Mouse (Mus musculus) skeletal muscle tissue, adult 2 months (tissue): ENCODE measurements around the gene Olfr652.

Experiments used
- DNase-seq: peaks from one replicate; pipeline ENCODE4 v3.0.0-alpha.2; 2012; ENCODE audit warnings: low read depth, low spot score

Olfr652 gene

GRCm38 (mm10) chr7:104560601-104561000 lies at the start of gene Olfr652:
Gene Olfr652, plus strand, starts transcription at chr7:104560901.
- no peak for DNase-seq

DNA sequence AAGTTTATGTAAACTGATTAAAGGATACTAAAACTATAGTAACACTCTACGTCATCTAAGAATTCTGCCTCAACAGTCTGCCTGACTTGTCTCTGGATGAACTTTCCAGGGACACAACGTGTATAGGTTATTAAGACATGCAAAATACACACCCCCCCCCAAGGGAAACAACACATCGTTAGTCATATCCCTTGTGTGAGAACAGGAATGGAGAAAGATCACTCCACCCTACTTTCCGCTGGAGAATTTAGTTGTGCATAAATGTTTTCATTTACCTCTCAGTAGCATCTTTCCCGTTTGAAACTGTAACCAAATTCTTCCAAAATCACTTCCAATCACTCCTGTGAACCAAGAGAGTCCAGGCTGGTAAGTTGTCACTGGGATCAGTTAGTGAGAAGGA lies 10.9 kb upstream of the Olfr652 start, which contains the start of gene Olfr651:
TSS of gene Olfr651 (plus strand) at position 301 of the 400 bp plus-strand sequence.
- DNase-seq: peak; percentile 13

DNA sequence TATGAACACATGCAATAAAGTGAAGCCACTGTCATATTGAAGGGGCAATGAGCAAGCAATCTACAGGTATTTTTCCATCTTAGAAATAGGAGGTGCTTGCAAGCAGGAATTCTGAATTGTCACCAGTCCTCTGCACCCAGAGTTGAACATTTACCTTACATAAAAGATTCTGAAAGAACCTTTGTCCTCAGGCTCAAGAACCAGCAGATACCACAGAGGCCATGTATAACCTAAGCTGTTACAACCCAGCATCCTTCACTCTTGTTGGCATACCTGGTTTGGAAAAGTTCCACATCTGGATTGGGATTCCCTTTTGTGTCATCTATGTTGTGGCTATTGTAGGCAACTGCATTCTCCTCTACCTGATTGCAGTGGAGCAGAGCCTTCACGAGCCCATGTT lies 8.0 kb upstream of the Olfr652 start:
- DNase-seq: no peak

GRCm38 (mm10) chr7:104577014-104577413 lies 16.3 kb downstream of the Olfr652 start, which contains the start of gene Olfr653:
Gene Olfr653, plus strand, starts transcription at chr7:104577314.
- no peak for DNase-seq

- DNase-seq: no peak
These were observed 20.1 kb downstream of the Olfr652 start for GRCm38 (mm10) chr7:104580846-104581245.

DNA sequence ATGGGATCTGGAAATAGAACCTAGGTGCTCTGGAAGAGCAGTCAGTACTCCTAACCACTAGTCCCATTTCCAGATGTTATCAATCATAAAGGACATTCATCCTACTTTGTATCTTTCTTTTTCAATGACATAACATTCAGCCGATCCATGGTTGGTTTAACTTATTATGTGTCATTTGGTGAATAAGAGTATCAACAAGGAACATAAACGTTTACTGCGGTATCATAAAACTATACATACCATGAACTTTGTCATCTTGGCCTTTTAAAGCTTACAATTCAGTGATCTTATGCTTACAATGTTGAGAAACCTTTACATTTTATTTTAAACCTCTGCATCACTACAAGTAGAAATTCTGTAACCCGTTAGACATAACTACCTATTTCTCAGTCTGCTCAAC lies 20.7 kb downstream of the Olfr652 start:
- no peak for DNase-seq

DNA sequence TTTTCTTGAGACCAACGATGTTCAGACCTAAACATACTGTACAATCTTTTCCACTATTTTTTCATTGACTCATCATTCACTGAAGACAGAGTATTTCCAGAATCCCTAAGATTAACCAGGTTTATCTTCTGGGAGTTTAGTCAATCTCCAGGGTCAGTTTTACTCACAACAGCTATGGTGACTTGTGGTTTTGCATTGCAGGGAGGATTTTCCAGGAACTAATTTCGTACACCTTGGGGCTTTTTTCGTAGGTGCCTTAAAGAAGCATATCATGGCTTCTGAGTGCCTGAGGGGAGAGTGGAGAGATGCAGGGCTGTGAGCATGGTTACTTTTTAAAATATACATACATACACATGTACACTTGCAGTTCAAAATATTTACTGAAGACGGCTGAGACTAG lies 26.0 kb downstream of the Olfr652 start, which contains the start of gene Olfr654:
TSS of gene Olfr654 (plus strand) at position 301 of the 400 bp plus-strand sequence.
- no peak for DNase-seq

GRCm38 (mm10) chr7:104588274-104588673 lies 27.6 kb downstream of the Olfr652 start:
- no peak for DNase-seq

GRCm38 (mm10) chr7:104601679-104602078 lies 41.0 kb downstream of the Olfr652 start, which contains the start of gene Olfr655:
Gene Olfr655, minus strand, starts transcription at chr7:104601779.
- no peak for DNase-seq

DNA sequence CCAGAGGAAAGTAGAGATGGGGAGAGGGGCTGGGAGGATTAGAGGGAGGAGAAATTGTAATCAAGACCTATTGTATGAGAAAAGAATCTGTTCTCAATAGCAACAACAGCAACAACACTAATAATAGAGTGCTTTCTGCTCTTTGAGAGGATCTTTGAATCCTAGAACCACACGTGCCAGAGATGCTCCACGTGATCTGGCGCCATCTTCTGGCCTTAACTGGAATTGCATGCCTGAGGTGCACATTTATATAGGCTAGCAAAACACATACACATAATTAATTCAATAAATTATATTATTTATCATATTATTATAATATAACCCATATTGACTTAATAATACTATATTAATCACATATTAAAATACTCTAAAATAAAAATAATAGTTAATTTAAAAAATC lies 42.5 kb downstream of the Olfr652 start:
- DNase-seq: peak; percentile 3

DNA sequence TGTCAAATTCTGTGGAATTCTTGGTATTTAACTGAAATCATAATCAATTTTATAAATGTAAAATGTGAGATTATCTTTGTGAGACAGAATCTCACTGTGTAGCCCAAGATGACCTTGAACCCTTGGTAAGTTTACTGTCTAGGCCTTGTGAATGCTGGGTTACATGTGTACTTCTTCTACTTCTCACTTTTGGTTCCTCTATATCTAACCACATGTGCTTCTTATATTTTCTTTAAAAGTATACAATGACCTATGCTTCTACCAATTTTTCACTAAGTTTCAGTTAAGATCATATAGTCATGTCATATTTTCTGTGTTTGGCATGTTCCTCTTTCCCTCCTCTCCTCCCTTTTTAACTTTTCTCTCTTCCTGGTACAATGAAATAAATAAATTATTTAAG lies 44.0 kb downstream of the Olfr652 start:
- DNase-seq: no peak

- DNase-seq: no peak
These were observed 53.0 kb downstream of the Olfr652 start, which contains the start of gene Olfr656 for GRCm38 (mm10) chr7:104613655-104614054. Gene Olfr656, plus strand, starts transcription at chr7:104613955.
